Mouse (Mus musculus) lung, postnatal 0 days (tissue): ENCODE measurements around the gene Slc26a1. TPM values are rescaled to one million over a fixed set of nuclear protein-coding genes. Genes with fewer than 3 reads are reported as not detected.

Experiments
- ATAC-seq: fragments of 200-750 bp; cut with Nextera tagmentation; 2 replicates; pipeline ENCODE4 v1.8.0; 2017; ENCODE audit warnings: moderate library complexity
- DNase-seq: peaks from one replicate; pipeline ENCODE4 v3.0.0-alpha.2; 2016; ENCODE audit warnings: low spot score
- H3K27ac ChIP-seq: fragments of 300-500 bp; sonication (generic); 2 replicates; pipeline ENCODE4 v1.5.1; 2014; ENCODE audit warnings: antibody characterized with exemption, mild to moderate bottlenecking, low read length, mixed read lengths
- H3K27me3 ChIP-seq: fragments of 300-500 bp; sonication (generic); replicated peaks from 2 replicates; pipeline ENCODE4 v1.6.1; 2014; ENCODE audit warnings: low read length, mixed read lengths; ENCODE audit not compliant: insufficient read depth
- H3K36me3 ChIP-seq: fragments of 300-500 bp; sonication (generic); 2 replicates; pipeline ENCODE4 v1.6.1; 2014; ENCODE audit warnings: low read length, mixed read lengths; ENCODE audit not compliant: insufficient read depth
- H3K4me1 ChIP-seq: fragments of 300-500 bp; sonication (generic); 2 replicates; pipeline ENCODE4 v1.6.1; 2014; ENCODE audit warnings: antibody characterized with exemption, low read depth, low read length, mixed read lengths; ENCODE audit not compliant: insufficient read depth
- H3K4me2 ChIP-seq: fragments of 300-500 bp; sonication (generic); replicated peaks from 2 replicates; pipeline ENCODE4 v1.6.1; 2014; ENCODE audit warnings: low read depth, mild to moderate bottlenecking, low read length, moderate library complexity, mixed read lengths
- H3K4me3 ChIP-seq: fragments of 300-500 bp; sonication (generic); 2 replicates; pipeline ENCODE4 v1.5.1; 2014; ENCODE audit warnings: low read depth, low read length
- H3K9ac ChIP-seq: fragments of 300-500 bp; sonication (generic); replicated peaks from 2 replicates; pipeline ENCODE4 v1.6.1; 2014; ENCODE audit warnings: low read depth, mild to moderate bottlenecking
- H3K9me3 ChIP-seq: fragments of 300-500 bp; sonication (generic); 2 replicates; pipeline ENCODE4 v1.6.1; 2016; ENCODE audit warnings: low read length, mixed read lengths
- CTCF ChIP-seq: IDR thresholded peaks from 2 replicates; pipeline ENCODE4 v1.5.1; 2016; ENCODE audit warnings: antibody characterized with exemption, mild to moderate bottlenecking
- EP300 ChIP-seq: IDR thresholded peaks from 2 replicates; pipeline ENCODE4 v1.6.1; 2016; ENCODE audit warnings: antibody characterized with exemption, mild to moderate bottlenecking, control low read depth
- WGBS: fragments of 180-500 bp; shearing (Covaris S2); extraction: QIAGEN DNeasy Blood & Tissue Kit; methylation state at CpG from one replicate; pipeline ENCODE4 v1.1.7; 2014; 5-methylcytosine and 5-hydroxymethylcytosine counted together
- polyA plus RNA-seq: library from polyadenylated mRNA; unstranded; fragments of >200 nt; fragmentation: Nextera tagmentation; extraction: Ambion mirVana; gene quantifications from 2 replicates; pipeline ENCODE4 v1.2.1, GENCODE M21; 2015

The Slc26a1 gene
- polyA plus RNA-seq, 1 experiment from 2014 or later = 0.19 TPM

GRCm38 (mm10) chr5:108713096-108713495 lies 37.7 kb upstream of the Slc26a1 start:
- Histone ChIP-seq H3K27ac (no peak overlapping the region), H3K27me3 (no peaks in the 10 kb centered on the region)

GRCm38 (mm10) chr5:108711968-108712367 lies 36.6 kb upstream of the Slc26a1 start:
- no peak overlapping the region for H3K4me2 ChIP-seq
- 77% methylated on average over 6 of the region's 6 CpGs for WGBS
- no peak for DNase-seq
- no peak for ATAC-seq
- H3K36me3 ChIP-seq = no peaks in the 10 kb centered on the region
- no peaks in the 10 kb centered on the region for H3K27me3 ChIP-seq
- H3K4me1 ChIP-seq = no peaks in the 10 kb centered on the region
- no peak overlapping the region for H3K9ac ChIP-seq
- TF ChIP-seq CTCF (no peak), EP300 (no peak)
- no peaks in the 10 kb centered on the region for H3K9me3 ChIP-seq
- H3K4me3 ChIP-seq = no peak overlapping the region
- H3K27ac ChIP-seq = no peak overlapping the region

More at GRCm38 (mm10) chr5:108713096-108713495, 37.7 kb upstream of the Slc26a1 start:
- Histone ChIP-seq H3K4me3 (no peak overlapping the region), H3K9me3 (no peaks in the 10 kb centered on the region), H3K9ac (no peak overlapping the region), H3K36me3 (no peaks in the 10 kb centered on the region), H3K4me1 (no peaks in the 10 kb centered on the region), H3K4me2 (no peak overlapping the region)
- WGBS = 77% methylated on average over 2 of the region's 2 CpGs
- DNase-seq = no peak
- TF ChIP-seq EP300 (no peak), CTCF (no peak)
- no peak for ATAC-seq

GRCm38 (mm10) chr5:108708981-108709731 lies 33.8 kb upstream of the Slc26a1 start:
- WGBS = 44% methylated on average over 6 of the region's 6 CpGs
- TF ChIP-seq EP300 (no peak), CTCF (no peak)
- H3K27me3 ChIP-seq = no peaks in the 10 kb centered on the region
- peaks cover 13% of the 10 kb centered on the region for H3K36me3 ChIP-seq
- no peaks in the 10 kb centered on the region for H3K9me3 ChIP-seq
- ATAC-seq = peak; percentile 21; the same call in 1 of the 2 replicates
- no peak overlapping the region for H3K27ac ChIP-seq
- H3K4me1 ChIP-seq = no peaks in the 10 kb centered on the region
- H3K4me2 ChIP-seq = no peak overlapping the region
- H3K9ac ChIP-seq = no peak overlapping the region
- no peak for DNase-seq
- no peak overlapping the region for H3K4me3 ChIP-seq

GRCm38 (mm10) chr5:108708419-108708818 lies 33.0 kb upstream of the Slc26a1 start:
- Histone ChIP-seq H3K4me2 (no peak overlapping the region), H3K4me1 (no peaks in the 10 kb centered on the region), H3K36me3 (peaks cover 13% of the 10 kb centered on the region), H3K9me3 (no peaks in the 10 kb centered on the region), H3K27ac (no peak overlapping the region), H3K4me3 (no peak overlapping the region), H3K9ac (no peak overlapping the region), H3K27me3 (no peaks in the 10 kb centered on the region)
- WGBS = 90% methylated on average over 1 of the region's 1 CpGs
- no peak for TF ChIP-seq EP300
- TF ChIP-seq CTCF = no peak
- ATAC-seq (no peak), DNase-seq (no peak)

- H3K4me2 ChIP-seq = no peak overlapping the region
- ATAC-seq (no peak), DNase-seq (no peak)
- no peaks in the 10 kb centered on the region for H3K4me1 ChIP-seq
- no peak overlapping the region for H3K9ac ChIP-seq
- TF ChIP-seq EP300 = no peak
- no peak for TF ChIP-seq CTCF
- 73% methylated on average over 2 of the region's 2 CpGs for WGBS
- no peaks in the 10 kb centered on the region for H3K9me3 ChIP-seq
- H3K27ac ChIP-seq = no peak overlapping the region
- peaks cover 13% of the 10 kb centered on the region for H3K36me3 ChIP-seq
- H3K27me3 ChIP-seq = no peaks in the 10 kb centered on the region
- no peak overlapping the region for H3K4me3 ChIP-seq
These were observed 32.4 kb upstream of the Slc26a1 start for GRCm38 (mm10) chr5:108707758-108708157.

GRCm38 (mm10) chr5:108703754-108704626 lies 28.6 kb upstream of the Slc26a1 start:
- H3K9me3 ChIP-seq = no peaks in the 10 kb centered on the region
- H3K27ac ChIP-seq = no peak overlapping the region
- H3K4me3 ChIP-seq = no peak overlapping the region
- 69% methylated on average over 12 of the region's 12 CpGs for WGBS
- H3K27me3 ChIP-seq = no peaks in the 10 kb centered on the region
- H3K36me3 ChIP-seq = peaks cover 13% of the 10 kb centered on the region
- no peak overlapping the region for H3K9ac ChIP-seq
- DNase-seq = peak; percentile 23
- H3K4me2 ChIP-seq = no peak overlapping the region
- TF ChIP-seq EP300 = no peak
- TF ChIP-seq CTCF = no peak
- peak; percentile 35; the same call in 1 of the 2 replicates for ATAC-seq
- H3K4me1 ChIP-seq = peaks cover 6% of the 10 kb centered on the region; the same call in 1 of the 2 replicates
